23 mouse cellular contexts compared by ENCODE assay signal in genomic region chr11:104252094-104252493, GRCm38 (mm10). TPM values are rescaled to one million over a fixed set of nuclear protein-coding genes. Genes with fewer than 3 reads are reported as not detected.
DNase-seq lines count a peak whose midpoint lies in the region; ATAC-seq and TF ChIP-seq lines count a peak whose summit lies in the region.
"Had no signal": no experiment of that assay in that cellular context is flagged by ENCODE, and none has a peak within 500 bp of the region (broad histone marks: within the 10 kb centered on the region; RNA-seq: fewer than 3 reads in every experiment).

No protein-coding gene starts in this region.

- ATAC-seq in Patski = peak; percentile 68
- ATAC-seq: activated CD4-positive, CD25-positive, alpha-beta regulatory T cell, adult 4 months; forebrain, embryonic 13.5 days; forebrain, embryonic 15.5 days; forebrain, postnatal 0 days had no signal

- CTCF ChIA-PET in Patski (lab: Charles Lee) = interaction anchor here (0.5 to 2.3 kb wide), 2 partner anchors 13 to 21 kb away, joined by 3 to 7 read pairs; partner anchors contain the start of gene Mapt

- H3K4me1 ChIP-seq in heart, embryonic 10.5 days = 0 out of 2 replicates have a peak, but pooled peaks cover 2% of the 10 kb centered on the region
- peaks cover 42% of the 10 kb centered on the region for H3K4me1 ChIP-seq in kidney, adult 2 months (ENCODE audit: control insufficient read depth, insufficient read depth, low read length)
- peaks cover 27% of the 10 kb centered on the region for H3K4me1 ChIP-seq in cortical plate, adult 2 months (ENCODE audit: control insufficient read depth, insufficient read depth, low read length)
- H3K4me1 ChIP-seq: embryonic facial prominence, embryonic 12.5 days had no signal

- no peak overlapping the region for H3K4me3 ChIP-seq in heart, embryonic 10.5 days
- H3K4me3 ChIP-seq in kidney, adult 2 months (ENCODE audit: insufficient read depth, low read depth, low read length) = no peak overlapping the region
- no peak overlapping the region for H3K4me3 ChIP-seq in cortical plate, adult 2 months (ENCODE audit: insufficient read depth, low read length)
- H3K4me3 ChIP-seq: embryonic facial prominence, embryonic 10.5 days; embryonic facial prominence, embryonic 12.5 days; forebrain, embryonic 13.5 days; forebrain, embryonic 15.5 days had no signal

- no peaks in the 10 kb centered on the region for H3K9me3 ChIP-seq in heart, embryonic 10.5 days
- H3K9me3 ChIP-seq: embryonic facial prominence, embryonic 10.5 days; embryonic facial prominence, embryonic 12.5 days; forebrain, embryonic 13.5 days; forebrain, embryonic 15.5 days had no signal

- in situ Hi-C loops in Patski (cut with MboI; ENCODE audit: low pct_unique_long_range_greater_than_20kb) = no loop called here

- POLR2A ChIA-PET in Patski (lab: Charles Lee) = no interaction called here

- H3K27ac ChIP-seq in heart, embryonic 10.5 days = no peak overlapping the region
- peak overlapping the region; percentile 54; the same call in 1 of the 2 replicates for H3K27ac ChIP-seq in kidney, adult 2 months (ENCODE audit: insufficient read depth, low read depth, low read length)
- H3K27ac ChIP-seq in cortical plate, adult 2 months (ENCODE audit: insufficient read depth, low read length) = peak overlapping the region; percentile 14; the same call in 1 of the 2 replicates
- H3K27ac ChIP-seq: embryonic facial prominence, embryonic 10.5 days; embryonic facial prominence, embryonic 12.5 days; forebrain, embryonic 13.5 days; forebrain, embryonic 15.5 days had no signal

- no peaks in the 10 kb centered on the region for H3K27me3 ChIP-seq in heart, embryonic 10.5 days (ENCODE audit: insufficient read depth, poor library complexity, severe bottlenecking)
- no peaks in the 10 kb centered on the region for H3K27me3 ChIP-seq in kidney, adult 2 months (replicated peaks; ENCODE audit: control insufficient read depth, insufficient read depth, low read length)
- no peaks in the 10 kb centered on the region for H3K27me3 ChIP-seq in Patski
- H3K27me3 ChIP-seq: embryonic facial prominence, embryonic 12.5 days; forebrain, embryonic 13.5 days; forebrain, embryonic 15.5 days had no signal

- no peaks in the 10 kb centered on the region for H3K36me3 ChIP-seq in heart, embryonic 10.5 days
- H3K36me3 ChIP-seq in kidney, adult 2 months (ENCODE audit: control insufficient read depth, insufficient read depth, low read length) = no peaks in the 10 kb centered on the region
- H3K36me3 ChIP-seq: embryonic facial prominence, embryonic 10.5 days; embryonic facial prominence, embryonic 12.5 days; forebrain, embryonic 15.5 days had no signal

- peak; percentile 90 for DNase-seq in heart, adult 11 months
- DNase-seq in heart, embryonic 10.5 days (ENCODE audit: low spot score) = no peak
- no peak for DNase-seq in kidney, adult 2 months
- no peak for DNase-seq in kidney, postnatal 36 days
- DNase-seq in Patski (ENCODE audit: low read depth, low spot score) = no peak
- DNase-seq in lung, postnatal 25 days (ENCODE audit: low spot score) = no peak
- DNase-seq in layer of hippocampus, adult 8-10 months (ENCODE audit: low spot score in 2 of 2) = no peak
- DNase-seq: adrenal gland, postnatal 10 days; adrenal gland, postnatal 25 days; cerebellum, adult 11 months; cerebellum, adult 18-20 months; cerebellum, adult 8-10 months; cerebellum, adult 9-11 months; cerebellum, postnatal 14 days; cerebellum, postnatal 36 days; forebrain, postnatal 0 days had no signal

- WGBS in heart, embryonic 10.5 days = 71% methylated on average over 3 of the region's 3 CpGs
- WGBS in kidney, adult 2 months = 47% methylated on average over 3 of the region's 3 CpGs

- TF ChIP-seq CTCF in kidney, adult 2 months (conservative IDR thresholded peaks at IDR 0.05; ENCODE audit: insufficient read depth, insufficient read length, low read depth, low read length) = no peak
- no peak for TF ChIP-seq CTCF in Patski (IDR thresholded peaks at IDR 0.05)
- no peak for TF ChIP-seq CTCF in cortical plate, adult 2 months (IDR thresholded peaks at IDR 0.05; ENCODE audit: extremely low read depth, insufficient read depth, low read length)

- TF ChIP-seq POLR2A in kidney, adult 2 months (IDR thresholded peaks at IDR 0.05; ENCODE audit: low read depth, low read length) = no peak
- TF ChIP-seq POLR2A in cortical plate, adult 2 months (IDR thresholded peaks at IDR 0.05; ENCODE audit: extremely low read depth, insufficient read depth, low read length) = no peak

RNA-seq across cellular contexts. Expression of gene Mapt, which starts 20.9 kb away (rescaled TPM):
- polyA plus RNA-seq in heart, embryonic 10.5 days (2016; fragmentation: Nextera tagmentation; extraction: Ambion mirVana) = 0.92 and 1.4 TPM in 2 replicates
- polyA plus RNA-seq in kidney, adult 2 months (2012; rRNA removed) = 49.8 and 53.4 TPM in 2 replicates
- 27.2 TPM for polyA plus RNA-seq in Patski (2021)
- 270 and 278 TPM in 2 replicates for polyA plus RNA-seq in cortical plate, adult 2 months (2012; rRNA removed)
- 100 to 1,000 TPM; 300 to 367 (median 345) TPM for total RNA-seq in layer of hippocampus, adult 8-10 months (2022)
- total RNA-seq: common myeloid progenitor, adult 5-6 weeks had no signal

Comparison
In these comparisons a context has a peak if more than half of its experiments do, and no peak if none do; other contexts are left out.
1. RNA of gene Mapt, which starts 20.9 kb away (polyA plus RNA-seq): 270 to 278 TPM in cortical plate, adult 2 months, 49.8 to 53.4 TPM in kidney, adult 2 months and 27.2 TPM in Patski (single experiment); 0.92 to 1.4 TPM in heart, embryonic 10.5 days; every median in the first group is over 10 times any median in the second.